Mouse (Mus musculus) layer of hippocampus, postnatal 10 days (tissue): ENCODE results near the gene Lce3c. TPM values are rescaled to one million over a fixed set of nuclear protein-coding genes. Genes with fewer than 3 reads are reported as not detected.

Source experiments
- DNase-seq, 2 experiments: peaks; one replicate each; pipeline ENCODE4 v3.0.0; 2021; ENCODE audit warnings: low spot score in 2 of 2
- long read RNA-seq: library from polyadenylated mRNA; stranded (forward); transcript quantifications from one replicate; pipeline ENCODE4 v2.0.0, GENCODE M21; 2023
- total RNA-seq, 2 experiments: library from RNA; stranded (reverse); gene quantifications; 2 replicates each; pipeline ENCODE4 v1.2.3; 2021

The Lce3c gene
- total RNA-seq = not detected
- long read RNA-seq = 0 reads

- no peak for DNase-seq
These were observed at the start of gene Lce3c for GRCm38 (mm10) chr3:92944186-92944585. Gene Lce3c (plus strand): TSS chr3:92944486.

- DNase-seq = no peak
These were observed 49.8 kb upstream of the Lce3c start for GRCm38 (mm10) chr3:92894489-92894888.

- peak; percentile 24 to 45 for DNase-seq
These were observed 41.3 kb upstream of the Lce3c start for GRCm38 (mm10) chr3:92902992-92903391.

- DNase-seq = peak in 1 of 2 experiments; percentile 11
These were observed 40.6 kb upstream of the Lce3c start for GRCm38 (mm10) chr3:92903640-92904039.

DNA sequence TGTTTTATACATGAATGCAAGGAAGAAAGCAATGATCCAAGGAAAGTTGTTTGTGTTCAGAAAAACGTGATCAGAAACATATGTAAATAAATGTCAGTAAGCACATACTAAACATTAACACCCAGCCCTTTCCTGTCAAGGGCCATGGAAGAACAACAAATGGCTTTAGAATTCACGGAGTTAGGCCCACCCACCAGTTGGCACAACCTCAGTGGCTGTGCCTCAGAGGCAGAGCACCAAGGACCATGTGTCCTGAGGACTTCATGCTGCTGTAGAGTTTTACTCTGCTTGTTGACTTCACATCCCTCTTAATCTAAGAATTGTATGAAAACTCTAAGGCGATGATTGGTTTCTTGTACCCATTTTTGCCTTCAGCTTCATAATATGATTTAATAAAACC lies 39.1 kb upstream of the Lce3c start:
- no peak for DNase-seq

DNA sequence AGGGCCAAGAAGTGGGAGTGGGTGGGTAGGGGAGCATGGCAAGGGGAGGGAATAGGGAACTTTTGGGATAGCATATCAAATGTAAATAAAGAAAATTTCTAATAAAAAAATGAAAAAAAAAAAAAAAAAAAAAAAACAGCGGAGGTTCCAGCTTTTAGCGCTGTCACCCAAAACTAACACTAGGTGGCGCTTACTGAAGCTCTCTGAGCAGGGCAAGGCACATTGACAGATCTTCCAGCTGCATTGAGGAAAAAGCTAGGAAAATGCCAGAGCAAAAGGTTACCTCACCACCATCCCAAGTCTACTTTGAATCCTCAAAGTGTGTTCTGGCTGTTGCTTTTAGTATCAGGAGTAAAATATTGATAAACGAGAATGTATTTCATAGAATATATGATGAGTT lies 36.7 kb upstream of the Lce3c start:
- DNase-seq = peak in 1 of 2 experiments; percentile 23

DNA sequence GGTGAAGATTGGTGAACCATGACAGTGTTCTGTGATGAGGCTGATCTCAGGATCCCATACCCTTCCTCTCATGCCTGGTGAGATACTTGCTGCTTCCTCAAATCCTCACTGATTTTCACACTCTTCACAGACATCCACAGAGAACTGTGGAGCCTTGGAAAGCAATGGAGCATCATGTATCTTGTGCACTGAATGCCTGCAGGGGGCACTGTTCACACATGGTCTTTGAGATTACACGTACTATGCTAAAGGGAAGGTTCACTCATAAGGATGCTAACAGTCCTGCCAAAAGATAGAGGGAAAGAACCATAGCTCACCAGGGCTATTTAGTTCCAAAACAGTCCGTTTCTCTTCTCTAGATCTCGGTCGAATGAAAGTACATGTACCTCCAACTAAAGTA lies 23.9 kb upstream of the Lce3c start:
- DNase-seq = peak in 1 of 2 experiments; percentile 22

DNA sequence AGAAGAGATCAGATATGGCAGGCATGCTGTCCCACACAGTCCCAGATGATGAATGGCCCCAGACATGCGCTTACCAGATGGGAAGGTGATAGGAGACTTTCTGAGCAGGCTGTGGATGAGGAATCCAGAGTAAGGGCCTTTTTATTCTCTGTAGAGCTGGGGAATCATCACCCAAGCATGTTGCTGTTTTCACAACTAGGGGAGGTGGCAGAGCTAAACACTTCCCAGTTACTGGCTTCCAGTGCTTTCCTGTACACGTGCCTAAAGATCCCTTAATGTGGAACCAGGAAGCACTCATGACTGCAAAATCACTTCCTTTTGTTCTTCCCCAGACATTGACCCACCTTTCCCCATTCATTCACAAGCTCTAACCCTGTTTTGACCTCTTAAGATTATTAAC lies 18.2 kb upstream of the Lce3c start, which contains the start of gene Lce3a:
Gene Lce3a, minus strand, starts transcription at position 101 of the 400 bp plus-strand sequence.
- no peak for DNase-seq

GRCm38 (mm10) chr3:92932679-92933078 lies 11.6 kb upstream of the Lce3c start, which contains the start of gene Lce3b:
Gene Lce3b (plus strand): TSS chr3:92932979.
- DNase-seq = no peak

- no peak for DNase-seq
These were observed 12.8 kb downstream of the Lce3c start, which contains the start of gene Lce3d for GRCm38 (mm10) chr3:92957090-92957489. Gene Lce3d (plus strand): TSS chr3:92957390.

DNA sequence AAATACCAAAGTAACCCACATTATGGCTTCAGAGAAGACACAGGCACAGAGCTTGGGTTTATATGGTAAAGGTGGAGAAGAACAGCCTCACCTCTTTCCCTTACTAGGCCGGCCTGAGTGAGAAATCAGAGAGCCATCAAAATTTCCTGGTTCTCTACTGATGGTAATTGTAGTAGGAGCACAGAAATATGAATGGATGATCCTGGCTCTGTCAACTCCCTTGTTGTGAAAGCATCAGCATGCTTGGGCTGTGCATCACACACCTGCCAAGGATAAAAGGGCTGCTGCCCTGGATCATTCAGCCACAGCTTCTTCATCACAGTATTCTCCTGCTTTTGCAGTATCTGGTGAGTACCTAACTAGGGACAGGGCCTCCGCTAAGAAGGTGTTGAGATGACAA lies 22.5 kb downstream of the Lce3c start, which contains the start of gene Lce3e:
Gene Lce3e, plus strand, starts transcription at position 301 of the 400 bp plus-strand sequence.
- no peak for DNase-seq

GRCm38 (mm10) chr3:92978484-92978883 lies 34.2 kb downstream of the Lce3c start:
- DNase-seq = no peak

- no peak for DNase-seq
These were observed 47.6 kb downstream of the Lce3c start, which contains the start of gene Lce3f for GRCm38 (mm10) chr3:92991926-92992325. Gene Lce3f (plus strand): TSS chr3:92992226.

Other genes with a start within 250 kb of the Lce3c start
- gene Lce1e, start 235.4 kb upstream of the Lce3c start, total RNA-seq = not detected
- not detected for gene Lce1f, start 224.1 kb upstream of the Lce3c start, total RNA-seq
- not detected for gene Gm38119, start 205.4 kb upstream of the Lce3c start, total RNA-seq
- not detected for gene Lce1g, start 192.1 kb upstream of the Lce3c start, total RNA-seq
- not detected for gene Lce1h, start 179.4 kb upstream of the Lce3c start, total RNA-seq
- not detected for gene Lce1i, start 165.6 kb upstream of the Lce3c start, total RNA-seq
- gene Lce1j, start 154.0 kb upstream of the Lce3c start, total RNA-seq = not detected
- not detected for gene Lce1k, start 136.6 kb upstream of the Lce3c start, total RNA-seq
- not detected for gene Kprp, start 117.2 kb upstream of the Lce3c start, total RNA-seq
- gene Lce1l, start 93.2 kb upstream of the Lce3c start, total RNA-seq = not detected
- gene 2310050C09Rik, start 74.3 kb upstream of the Lce3c start, total RNA-seq = not detected
- not detected for gene Lce3a, start 18.3 kb upstream of the Lce3c start, total RNA-seq
- gene Lce3b, start 11.5 kb upstream of the Lce3c start, total RNA-seq = not detected
- not detected for gene Lce3d, start 12.9 kb downstream of the Lce3c start, total RNA-seq
- gene Lce3e, start 22.6 kb downstream of the Lce3c start, total RNA-seq = not detected
- not detected for gene Lce3f, start 47.7 kb downstream of the Lce3c start, total RNA-seq
- gene Crct1, start 71.2 kb downstream of the Lce3c start, total RNA-seq = not detected
- gene Lce1m, start 74.6 kb downstream of the Lce3c start, total RNA-seq = not detected
- not detected for gene Gm4858, start 124.3 kb downstream of the Lce3c start, total RNA-seq
- gene Crnn, start 200.3 kb downstream of the Lce3c start, total RNA-seq = not detected